8 mouse cellular contexts compared by ENCODE assay signal in genomic region chr11:17953231-17954134, GRCm38 (mm10). TPM values are rescaled to one million over a fixed set of nuclear protein-coding genes. Genes with fewer than 3 reads are reported as not detected.
DNase-seq lines count a peak whose midpoint lies in the region; ATAC-seq and TF ChIP-seq lines count a peak whose summit lies in the region.

TSS of gene Etaa1 (minus strand) at chr11:17953875.

- ATAC-seq in forebrain, embryonic 15.5 days (replicated peaks): peak; percentile 100
- peak; percentile 100 for ATAC-seq in lung, embryonic 14.5 days (ENCODE audit: insufficient read depth)

- DNase-seq in ES-E14 (ENCODE audit: low read depth, low spot score): peak; percentile 91
- peak; percentile 91 for DNase-seq in cerebellum, adult 11-12 months
- peak; percentile 93 to 94 for DNase-seq in heart, postnatal 36 days
- peak; percentile 93 to 94 for DNase-seq in layer of hippocampus, adult 2 months (ENCODE audit: low spot score in 2 of 2)
- peak; percentile 99 for DNase-seq in lung, embryonic 14.5 days
- DNase-seq in thymus, adult 2 months: peak; percentile 96

- TF ChIP-seq CTCF in layer of hippocampus, adult 2 months (conservative IDR thresholded peaks at IDR 0.05): peak; percentile 31
- no peak for TF ChIP-seq CTCF in lung, embryonic 14.5 days (IDR thresholded peaks at IDR 0.05; ENCODE audit: low read depth)
- no peak for TF ChIP-seq CTCF in olfactory bulb, adult 2 months (IDR thresholded peaks at IDR 0.05; ENCODE audit: insufficient read depth, low read depth, low read length)
- peak; percentile 52; the same call in 1 of the 2 replicates for TF ChIP-seq CTCF in thymus, adult 2 months (IDR thresholded peaks at IDR 0.05; ENCODE audit: borderline replicate concordance, control insufficient read depth, extremely low read depth, insufficient read depth, low read length, poor library complexity)

- H3K9me3 ChIP-seq in ES-E14 (ENCODE audit: control insufficient read depth, insufficient read depth, low read depth, low read length): no peaks in the 10 kb centered on the region
- H3K9me3 ChIP-seq in forebrain, embryonic 15.5 days: no peaks in the 10 kb centered on the region
- H3K9me3 ChIP-seq in lung, embryonic 14.5 days (ENCODE audit: low read depth, low read length): no peaks in the 10 kb centered on the region

- peak within 1 kb of the TSS; percentile 87 for H3K9ac ChIP-seq in ES-E14 (ENCODE audit: insufficient read depth, low read depth, low read length, poor library complexity, severe bottlenecking)
- peak within 1 kb of the TSS; percentile 70 for H3K9ac ChIP-seq in forebrain, embryonic 15.5 days (replicated peaks)
- H3K9ac ChIP-seq in lung, embryonic 14.5 days: peak within 1 kb of the TSS; percentile 98

- H3K4me3 ChIP-seq in ES-E14 (ENCODE audit: insufficient read depth in 1 of 2, low read depth in 1 of 2, low read length in 2 of 2, poor library complexity in 1 of 2, severe bottlenecking in 1 of 2): peak within 1 kb of the TSS; percentile 76 to 100
- peak within 1 kb of the TSS; percentile 58 for H3K4me3 ChIP-seq in forebrain, embryonic 15.5 days
- peak within 1 kb of the TSS; percentile 69 for H3K4me3 ChIP-seq in layer of hippocampus, adult 2 months
- H3K4me3 ChIP-seq in lung, embryonic 14.5 days (ENCODE audit: low read depth, low read length): peak within 1 kb of the TSS; percentile 98
- peak within 1 kb of the TSS; percentile 94 for H3K4me3 ChIP-seq in olfactory bulb, adult 2 months (ENCODE audit: insufficient read depth, low read depth, low read length)
- peak within 1 kb of the TSS; percentile 83 for H3K4me3 ChIP-seq in thymus, adult 2 months (ENCODE audit: control insufficient read depth, insufficient read depth, low read length)

- H3K4me2 ChIP-seq in forebrain, embryonic 15.5 days (replicated peaks): peak within 1 kb of the TSS; percentile 55
- H3K4me2 ChIP-seq in lung, embryonic 14.5 days: peak within 1 kb of the TSS; percentile 85

- WGBS in forebrain, embryonic 15.5 days: under 1% methylated on average over 69 of the region's 69 CpGs
- WGBS in lung, embryonic 14.5 days: under 1% methylated on average over 69 of the region's 69 CpGs
- under 1% methylated on average over 67 of the region's 69 CpGs for WGBS in olfactory bulb, adult 2 months
- WGBS in thymus, adult 2 months: under 1% methylated on average over 69 of the region's 69 CpGs

- H3K36me3 ChIP-seq in ES-E14 (ENCODE audit: control insufficient read depth, insufficient read depth, low read length, poor library complexity, severe bottlenecking): peaks cover 9% of the 10 kb centered on the region
- peaks cover 10% of the 10 kb centered on the region for H3K36me3 ChIP-seq in forebrain, embryonic 15.5 days
- peaks cover 22% of the 10 kb centered on the region for H3K36me3 ChIP-seq in lung, embryonic 14.5 days (ENCODE audit: insufficient read depth)
- H3K36me3 ChIP-seq in thymus, adult 2 months (ENCODE audit: control insufficient read depth, insufficient read depth, low read length): no peaks in the 10 kb centered on the region; the same call in none of the 2 replicates

- in situ Hi-C loops in ES-E14 (cut with MboI; ENCODE audit: low sequenced_read_pairs in 2 of 2, unreplicated experiment in 2 of 2): no loop called here

- no peaks in the 10 kb centered on the region for H3K27me3 ChIP-seq in forebrain, embryonic 15.5 days
- no peaks in the 10 kb centered on the region for H3K27me3 ChIP-seq in lung, embryonic 14.5 days (ENCODE audit: insufficient read depth, low read length)
- no peaks in the 10 kb centered on the region for H3K27me3 ChIP-seq in thymus, adult 2 months (ENCODE audit: control insufficient read depth, insufficient read depth, low read length)

- peak; percentile 74 for TF ChIP-seq POLR2A in olfactory bulb, adult 2 months (IDR thresholded peaks at IDR 0.05; ENCODE audit: insufficient read depth, low read depth, low read length)
- TF ChIP-seq POLR2A in thymus, adult 2 months (IDR thresholded peaks at IDR 0.05; ENCODE audit: control insufficient read depth, extremely low read depth, insufficient read depth, low read length, poor library complexity): peak; percentile 78

- peaks cover 0 to 6% of the 10 kb centered on the region in 2 experiments; a peak in 1 of 4 replicates for H3K4me1 ChIP-seq in ES-E14 (ENCODE audit: control insufficient read depth in 2 of 2, insufficient read depth in 2 of 2, low read length in 2 of 2, poor library complexity in 1 of 2)
- peaks cover 19% of the 10 kb centered on the region for H3K4me1 ChIP-seq in forebrain, embryonic 15.5 days
- no peaks in the 10 kb centered on the region for H3K4me1 ChIP-seq in lung, embryonic 14.5 days (ENCODE audit: insufficient read depth)
- no peaks in the 10 kb centered on the region for H3K4me1 ChIP-seq in olfactory bulb, adult 2 months (ENCODE audit: control insufficient read depth, insufficient read depth, low read length)
- H3K4me1 ChIP-seq in thymus, adult 2 months (replicated peaks; ENCODE audit: control insufficient read depth, insufficient read depth, low read length): no peaks in the 10 kb centered on the region

- intact Hi-C loops in heart, postnatal 36 days (cut with DNase I): loop anchor here (5.0 to 10.0 kb wide), 3 partner anchors 679 to 1069 kb away; partner anchors contain the start of gene Fbxo48

- peak within 1 kb of the TSS; percentile 79 for H3K27ac ChIP-seq in ES-E14 (ENCODE audit: insufficient read depth, low read depth, low read length, poor library complexity, severe bottlenecking)
- peak within 1 kb of the TSS; percentile 91 for H3K27ac ChIP-seq in forebrain, embryonic 15.5 days (replicated peaks)
- H3K27ac ChIP-seq in layer of hippocampus, adult 2 months: peak within 1 kb of the TSS; percentile 90
- peak within 1 kb of the TSS; percentile 98 for H3K27ac ChIP-seq in lung, embryonic 14.5 days (ENCODE audit: low read depth)
- peak within 1 kb of the TSS; percentile 55 for H3K27ac ChIP-seq in olfactory bulb, adult 2 months (ENCODE audit: insufficient read depth, low read depth, low read length)
- peak within 1 kb of the TSS; percentile 84 for H3K27ac ChIP-seq in thymus, adult 2 months (ENCODE audit: control insufficient read depth, insufficient read depth, low read length)

TF ChIP-seq in ES-E14, 5 proteins besides CTCF, POLR2A, EP300 and RAD21:
- TF ChIP-seq CHD2 (IDR thresholded peaks at IDR 0.05; ENCODE audit: low read depth, low read length) (0 out of 2 replicates have a peak, but pooled peaks have one; percentile 31), ZC3H11A (IDR thresholded peaks at IDR 0.05; ENCODE audit: borderline replicate concordance, low read depth, low read length) (no peak), HCFC1 (IDR thresholded peaks at IDR 0.05; ENCODE audit: borderline replicate concordance, insufficient read depth, low read length) (0 out of 2 replicates have a peak, but pooled peaks have one; percentile 35)

RNA-seq across cellular contexts. Expression of gene Etaa1, which starts in this region (rescaled TPM):
- 20.2 and 21.6 TPM in 2 replicates for total RNA-seq in ES-E14 (2012; rRNA removed)
- 9.4 and 9.7 TPM in 2 replicates for polyA plus RNA-seq in forebrain, embryonic 15.5 days (2015; fragmentation: Nextera tagmentation; extraction: Ambion mirVana)
- total RNA-seq in heart, postnatal 36 days (2021): 1 to 10 TPM; 2.6 to 3.1 TPM
- total RNA-seq in layer of hippocampus, adult 2 months (2021): 1 to 10 TPM; 7.3 TPM
- polyA plus RNA-seq in lung, embryonic 14.5 days (2014; fragmentation: Nextera tagmentation; extraction: Ambion mirVana): 18.8 and 19.3 TPM in 2 replicates
- polyA plus RNA-seq in olfactory bulb, adult 2 months (2012; ENCODE audit: insufficient read depth, insufficient read length, low replicate concordance, missing spikeins): not detected in 2 replicates
- 3.0 and 3.3 TPM in 2 replicates for polyA plus RNA-seq in thymus, adult 2 months (2012; rRNA removed)

Comparison
In these comparisons a context has a peak if more than half of its experiments do, and no peak if none do; other contexts are left out.
1. Peak in every context shown above with its lines: DNase-seq, ATAC-seq, H3K4me3 ChIP-seq and H3K27ac ChIP-seq.
2. CTCF ChIP-seq: peak in layer of hippocampus, adult 2 months (single experiment) and thymus, adult 2 months (single experiment); none in lung, embryonic 14.5 days (single experiment) and olfactory bulb, adult 2 months (single experiment).